Mouse (Mus musculus) midbrain, embryonic 16.5 days (tissue): ENCODE results near the gene Rnf2. TPM values are rescaled to one million over a fixed set of nuclear protein-coding genes. Genes with fewer than 3 reads are reported as not detected.
A peak's percentile ranks its signal among the peaks of the same experiment; 100 is the strongest.

Experiments used
- ATAC-seq: fragments of 200-750 bp; cut with Nextera tagmentation; 2 replicates; pipeline ENCODE4 v1.8.0; 2017; ENCODE audit warnings: moderate TSS enrichment
- H3K27ac ChIP-seq: fragments of 300-500 bp; sonication (generic); 2 replicates; pipeline ENCODE4 v1.5.1; 2014; ENCODE audit warnings: mild to moderate bottlenecking, low read length, mixed read lengths
- H3K27me3 ChIP-seq: fragments of 300-500 bp; sonication (generic); 2 replicates; pipeline ENCODE4 v1.6.1; 2014; ENCODE audit warnings: low read depth, low read length, mixed read lengths; ENCODE audit not compliant: control insufficient read depth, insufficient read depth
- H3K36me3 ChIP-seq: fragments of 300-500 bp; sonication (generic); 2 replicates; pipeline ENCODE4 v1.6.1; 2014; ENCODE audit warnings: mild to moderate bottlenecking, low read length, moderate library complexity, mixed read lengths; ENCODE audit not compliant: control insufficient read depth, insufficient read depth
- H3K4me1 ChIP-seq: fragments of 300-500 bp; sonication (generic); 2 replicates; pipeline ENCODE4 v1.6.1; 2014; ENCODE audit warnings: mild to moderate bottlenecking, low read length, mixed read lengths; ENCODE audit not compliant: control insufficient read depth, insufficient read depth
- H3K4me2 ChIP-seq: fragments of 300-500 bp; sonication (generic); 2 replicates; pipeline ENCODE4 v1.6.1; 2014; ENCODE audit warnings: mild to moderate bottlenecking, low read length, mixed read lengths
- H3K4me3 ChIP-seq: fragments of 300-500 bp; sonication (generic); 2 replicates; pipeline ENCODE4 v1.5.1; 2014; ENCODE audit warnings: low read depth, mild to moderate bottlenecking, low read length, moderate library complexity, mixed read lengths
- H3K9ac ChIP-seq: fragments of 300-500 bp; sonication (generic); 2 replicates; pipeline ENCODE4 v1.6.1; 2014; ENCODE audit warnings: low read depth, low read length, mixed read lengths
- H3K9me3 ChIP-seq: fragments of 300-500 bp; sonication (generic); replicated peaks from 2 replicates; pipeline ENCODE4 v1.6.1; 2014; ENCODE audit warnings: mild to moderate bottlenecking, low read length, mixed read lengths; ENCODE audit not compliant: control insufficient read depth, poor library complexity, severe bottlenecking
- WGBS: fragments of 180-500 bp; shearing (Covaris S2); extraction: QIAGEN DNeasy Blood & Tissue Kit; methylation state at CpG from one replicate; pipeline ENCODE4 v1.1.7; 2014; 5-methylcytosine and 5-hydroxymethylcytosine counted together
- polyA plus RNA-seq: library from polyadenylated mRNA; unstranded; fragments of >200 nt; fragmentation: Nextera tagmentation; extraction: Ambion mirVana; gene quantifications from 2 replicates; pipeline ENCODE4 v1.2.1, GENCODE M21; 2015

The Rnf2 gene
- polyA plus RNA-seq = 106 and 118 TPM in 2 replicates

- Histone ChIP-seq H3K27me3 (no peaks in the 10 kb centered on the region), H3K4me3 (peak within 1 kb of the TSS; percentile 89), H3K27ac (peak within 1 kb of the TSS; percentile 90), H3K9ac (peak within 1 kb of the TSS; percentile 86), H3K4me2 (peak within 1 kb of the TSS; percentile 65), H3K9me3 (no peaks in the 10 kb centered on the region), H3K36me3 (no peaks in the 10 kb centered on the region), H3K4me1 (peaks cover 17% of the 10 kb centered on the region)
- ATAC-seq = peak; percentile 97
- under 1% methylated on average over 52 of the region's 90 CpGs for WGBS
These were observed at the start of gene Rnf2 for GRCm38 (mm10) chr1:151500531-151501361. TSS of gene Rnf2 (minus strand) at chr1:151500955.

GRCm38 (mm10) chr1:151549794-151550193, 49.0 kb upstream of the Rnf2 start:
- Histone ChIP-seq H3K27ac (no peak overlapping the region), H3K9me3 (no peaks in the 10 kb centered on the region), H3K4me1 (no peaks in the 10 kb centered on the region), H3K27me3 (no peaks in the 10 kb centered on the region), H3K4me2 (no peak overlapping the region), H3K36me3 (no peaks in the 10 kb centered on the region), H3K4me3 (no peak overlapping the region), H3K9ac (no peak overlapping the region)
- ATAC-seq = no peak
- 83% methylated on average over 7 of the region's 7 CpGs for WGBS

- no peak for ATAC-seq
- 85% methylated on average over 8 of the region's 8 CpGs for WGBS
- Histone ChIP-seq H3K4me3 (no peak overlapping the region), H3K27me3 (no peaks in the 10 kb centered on the region), H3K9me3 (no peaks in the 10 kb centered on the region), H3K27ac (no peak overlapping the region), H3K36me3 (no peaks in the 10 kb centered on the region), H3K4me2 (no peak overlapping the region), H3K4me1 (no peaks in the 10 kb centered on the region), H3K9ac (no peak overlapping the region)
These were observed 48.3 kb upstream of the Rnf2 start for GRCm38 (mm10) chr1:151548896-151549610.

GRCm38 (mm10) chr1:151545571-151545970, 44.8 kb upstream of the Rnf2 start:
- WGBS = 88% methylated on average over 7 of the region's 7 CpGs
- no peak overlapping the region for H3K4me3 ChIP-seq
- no peak for ATAC-seq
- H3K27me3 ChIP-seq = no peaks in the 10 kb centered on the region
- H3K4me1 ChIP-seq = no peaks in the 10 kb centered on the region
- no peaks in the 10 kb centered on the region for H3K36me3 ChIP-seq
- no peak overlapping the region for H3K27ac ChIP-seq
- no peak overlapping the region for H3K9ac ChIP-seq
- no peaks in the 10 kb centered on the region for H3K9me3 ChIP-seq
- H3K4me2 ChIP-seq = no peak overlapping the region

GRCm38 (mm10) chr1:151544581-151544980, 43.8 kb upstream of the Rnf2 start:
- Histone ChIP-seq H3K4me3 (no peak overlapping the region), H3K36me3 (no peaks in the 10 kb centered on the region), H3K4me1 (no peaks in the 10 kb centered on the region), H3K9me3 (no peaks in the 10 kb centered on the region), H3K9ac (no peak overlapping the region), H3K4me2 (no peak overlapping the region), H3K27ac (no peak overlapping the region), H3K27me3 (no peaks in the 10 kb centered on the region)
- 86% methylated on average over 3 of the region's 3 CpGs for WGBS
- no peak for ATAC-seq

- H3K27ac ChIP-seq = no peak overlapping the region
- H3K4me2 ChIP-seq = no peak overlapping the region
- no peaks in the 10 kb centered on the region for H3K4me1 ChIP-seq
- WGBS = 86% methylated on average over 6 of the region's 6 CpGs
- no peak overlapping the region for H3K9ac ChIP-seq
- ATAC-seq = no peak
- no peaks in the 10 kb centered on the region for H3K9me3 ChIP-seq
- H3K27me3 ChIP-seq = no peaks in the 10 kb centered on the region
- no peak overlapping the region for H3K4me3 ChIP-seq
- no peaks in the 10 kb centered on the region for H3K36me3 ChIP-seq
These were observed 43.2 kb upstream of the Rnf2 start for GRCm38 (mm10) chr1:151543796-151544477.

GRCm38 (mm10) chr1:151526701-151527100, 25.9 kb upstream of the Rnf2 start:
- Histone ChIP-seq H3K4me1 (no peaks in the 10 kb centered on the region), H3K4me3 (no peak overlapping the region), H3K27ac (no peak overlapping the region), H3K4me2 (no peak overlapping the region), H3K9ac (no peak overlapping the region), H3K36me3 (no peaks in the 10 kb centered on the region), H3K27me3 (no peaks in the 10 kb centered on the region), H3K9me3 (no peaks in the 10 kb centered on the region)
- 40% methylated on average over 3 of the region's 3 CpGs for WGBS
- no peak for ATAC-seq

GRCm38 (mm10) chr1:151517571-151518250, 17.0 kb upstream of the Rnf2 start:
- Histone ChIP-seq H3K27ac (no peak overlapping the region), H3K4me2 (no peak overlapping the region), H3K36me3 (no peaks in the 10 kb centered on the region), H3K9ac (no peak overlapping the region), H3K27me3 (no peaks in the 10 kb centered on the region), H3K4me3 (no peak overlapping the region), H3K9me3 (no peaks in the 10 kb centered on the region), H3K4me1 (no peaks in the 10 kb centered on the region)
- 78% methylated on average over 13 of the region's 15 CpGs for WGBS
- ATAC-seq = no peak
